Mouse (Mus musculus) heart, adult 2 months (tissue): Measurements from ENCODE around the gene Ppp1r13l. TPM values are rescaled to one million over a fixed set of nuclear protein-coding genes. Genes with fewer than 3 reads are reported as not detected.
A peak's percentile ranks its signal among the peaks of the same experiment; 100 is the strongest.

Source experiments
- DNase-seq, 2 experiments: peaks; one replicate each; pipeline ENCODE4 v3.0.0; 2021
- H3K27ac ChIP-seq: fragments of 200-600 bp; 2 replicates; pipeline ENCODE4 v1.8.1; 2022
- H3K27me3 ChIP-seq: fragments of 200-500 bp; 2 replicates; pipeline ENCODE4 v1.6.1; 2012; ENCODE audit warnings: mild to moderate bottlenecking, low read length, inconsistent platforms, mixed read lengths; ENCODE audit not compliant: control insufficient read depth, insufficient read depth
- H3K36me3 ChIP-seq: fragments of 200-500 bp; 2 replicates; pipeline ENCODE4 v1.6.1; 2012; ENCODE audit warnings: low read length, inconsistent platforms; ENCODE audit not compliant: control insufficient read depth, insufficient read depth
- H3K4me1 ChIP-seq: fragments of 200-500 bp; 2 replicates; pipeline ENCODE4 v1.6.1; 2011; ENCODE audit warnings: low read length; ENCODE audit not compliant: control insufficient read depth, insufficient read depth
- H3K4me3 ChIP-seq: fragments of 200-600 bp; 2 replicates; pipeline ENCODE4 v1.8.1; 2022
- H3K79me2 ChIP-seq: fragments of 200-500 bp; replicated peaks from 2 replicates; pipeline ENCODE4 v1.6.1; 2012; ENCODE audit warnings: mild to moderate bottlenecking, inconsistent platforms, low read length, moderate library complexity, mixed read lengths; ENCODE audit not compliant: control insufficient read depth, insufficient read depth
- H3K9ac ChIP-seq: fragments of 200-500 bp; 2 replicates; pipeline ENCODE4 v1.6.1; 2012; ENCODE audit warnings: low read depth, mild to moderate bottlenecking, control low read depth, inconsistent platforms, low read length, mixed read lengths
- CTCF ChIP-seq: fragments of 200-600 bp; IDR thresholded peaks from 2 replicates; pipeline ENCODE4 v1.8.1; 2022; ENCODE audit warnings: antibody characterized with exemption, mild to moderate bottlenecking, moderate library complexity
- EP300 ChIP-seq: fragments of 200-500 bp; IDR thresholded peaks from 2 replicates; pipeline ENCODE4 v1.6.1; 2011; ENCODE audit warnings: low read depth, low read length, control low read depth; ENCODE audit not compliant: insufficient read depth
- POLR2A ChIP-seq: fragments of 200-500 bp; IDR thresholded peaks from 2 replicates; pipeline ENCODE4 v1.6.1; 2011; ENCODE audit warnings: mild to moderate bottlenecking, low read depth, low read length, control low read depth; ENCODE audit not compliant: insufficient read depth
- WGBS: fragments of 180-500 bp; shearing (Covaris S2); methylation state at CpG from one replicate; pipeline ENCODE4 v1.1.7; 2018; 5-methylcytosine and 5-hydroxymethylcytosine counted together
- intact Hi-C: fragments of 180-260 bp; cut with DNase I; formaldehyde crosslinking; loops from one replicate; pipeline ENCODE4 v1.15.1; 2025
- polyA plus RNA-seq: library from polyadenylated mRNA; depleted of rRNA; stranded (reverse); fragments of >200 nt; gene quantifications from 2 replicates; pipeline ENCODE4 v1.2.3, GENCODE M21; 2012
- total RNA-seq, 2 experiments: library from RNA; stranded (reverse); gene quantifications; 2 replicates each; pipeline ENCODE4 v1.2.3; 2021

The Ppp1r13l gene
- total and polyA plus RNA-seq, 3 experiments = 30.1 to 45.1 (median 43.9) TPM

DNA sequence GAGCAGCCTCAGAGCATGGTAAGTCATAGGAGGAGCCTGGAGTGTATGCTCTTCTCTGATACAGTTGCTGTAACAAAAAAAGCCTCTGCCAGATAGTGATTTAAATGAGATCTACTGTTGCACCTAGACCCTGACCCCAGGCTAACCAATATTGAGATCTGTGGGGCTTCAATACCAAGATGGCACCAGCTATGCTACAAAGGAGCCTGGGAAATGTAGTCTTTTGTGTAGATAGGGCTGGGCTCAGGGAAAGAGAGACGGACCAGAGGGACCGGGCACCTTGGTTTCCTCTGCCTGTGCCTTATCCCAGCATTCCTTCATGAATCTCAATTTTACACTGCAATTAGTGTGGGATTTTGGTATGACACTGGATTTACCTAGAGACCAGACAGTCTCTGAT, 13.8 kb downstream of the Ppp1r13l start:
- H3K36me3 ChIP-seq = no peaks in the 10 kb centered on the region
- no peaks in the 10 kb centered on the region for H3K27me3 ChIP-seq
- DNase-seq = no peak
- WGBS = 93% methylated on average over 2 of the region's 2 CpGs
- H3K79me2 ChIP-seq = peaks cover 1% of the 10 kb centered on the region; the same call in 1 of the 2 replicates
- H3K27ac ChIP-seq = no peak overlapping the region
- H3K4me3 ChIP-seq = no peak overlapping the region
- no peak for TF ChIP-seq EP300
- TF ChIP-seq POLR2A = no peak
- no peak for TF ChIP-seq CTCF
- H3K9ac ChIP-seq = no peak overlapping the region
- H3K4me1 ChIP-seq = no peaks in the 10 kb centered on the region
- intact Hi-C loops = no loop called here

DNA sequence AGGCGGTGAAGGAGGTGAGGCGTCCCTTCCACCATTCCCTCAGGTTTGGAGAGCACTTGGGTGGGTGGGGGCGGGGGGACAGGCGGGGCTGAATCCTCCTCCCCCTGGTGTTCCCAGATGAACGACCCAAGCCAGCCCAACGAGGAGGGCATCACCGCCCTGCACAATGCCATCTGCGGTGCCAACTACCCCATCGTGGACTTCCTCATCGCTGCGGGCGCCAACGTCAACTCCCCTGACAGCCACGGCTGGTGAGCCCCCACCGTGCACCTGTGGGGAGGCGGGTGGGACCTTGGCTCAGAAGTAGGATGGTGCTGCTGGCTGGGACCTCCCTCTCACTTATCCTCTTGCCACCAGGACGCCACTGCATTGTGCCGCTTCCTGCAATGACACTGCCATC, 15.8 kb downstream of the Ppp1r13l start:
- no peak for DNase-seq
- WGBS = 81% methylated on average over 18 of the region's 18 CpGs
- Histone ChIP-seq H3K79me2 (no peaks in the 10 kb centered on the region; the same call in 1 of the 2 replicates), H3K27ac (no peak overlapping the region), H3K36me3 (no peaks in the 10 kb centered on the region), H3K4me3 (no peak overlapping the region), H3K27me3 (no peaks in the 10 kb centered on the region), H3K4me1 (no peaks in the 10 kb centered on the region), H3K9ac (no peak overlapping the region)
- TF ChIP-seq CTCF (no peak), EP300 (no peak), POLR2A (no peak)
- intact Hi-C loops = no loop called here

DNA sequence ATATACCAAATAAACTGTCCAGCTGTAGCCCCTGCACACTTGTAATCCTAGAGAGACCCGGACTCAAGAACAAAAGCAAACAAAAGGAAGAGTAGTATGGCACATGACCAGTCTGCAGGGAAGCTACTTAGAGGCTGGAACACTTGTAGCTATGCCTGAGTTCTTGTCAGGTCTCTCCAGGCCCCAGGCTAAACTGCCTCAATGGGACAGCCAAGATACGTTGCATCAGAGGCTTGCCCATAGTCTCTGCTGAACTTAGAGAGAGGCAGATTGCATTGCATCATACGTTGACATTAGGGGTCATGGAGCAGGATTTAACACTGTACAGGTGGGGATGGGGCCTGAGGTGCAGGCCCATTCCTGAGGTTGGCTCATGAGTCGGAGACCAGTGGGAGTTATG, 16.5 kb downstream of the Ppp1r13l start:
- no peak for TF ChIP-seq EP300
- no peak for TF ChIP-seq CTCF
- no peak for TF ChIP-seq POLR2A
- Histone ChIP-seq H3K79me2 (no peaks in the 10 kb centered on the region; the same call in 1 of the 2 replicates), H3K36me3 (no peaks in the 10 kb centered on the region), H3K4me1 (no peaks in the 10 kb centered on the region), H3K4me3 (no peak overlapping the region), H3K27me3 (no peaks in the 10 kb centered on the region), H3K9ac (no peak overlapping the region), H3K27ac (no peak overlapping the region)
- intact Hi-C loops = no loop called here
- 88% methylated on average over 4 of the region's 4 CpGs for WGBS
- no peak for DNase-seq

DNA sequence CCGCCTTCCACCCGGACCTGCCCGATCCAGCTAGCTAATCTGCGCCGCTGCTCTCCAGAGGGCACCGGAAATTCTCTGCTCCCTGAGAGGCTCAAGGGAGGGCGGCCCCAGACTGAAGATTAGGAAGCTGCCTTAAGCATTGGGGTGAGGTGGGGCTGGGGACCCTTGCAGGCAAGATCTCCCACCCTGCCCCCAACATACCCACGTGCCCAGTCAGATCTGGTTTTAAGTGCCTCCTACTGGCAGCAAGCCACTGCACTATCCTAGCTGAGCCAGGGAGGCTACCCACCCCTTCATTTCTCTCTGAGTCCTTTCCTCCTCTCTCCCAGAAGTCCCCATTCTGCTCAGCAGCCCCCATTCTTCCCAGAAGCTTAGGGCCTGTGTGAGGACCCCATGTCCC, 18.5 kb downstream of the Ppp1r13l start:
- TF ChIP-seq CTCF (no peak), POLR2A (no peak), EP300 (no peak)
- intact Hi-C loops = no loop called here
- H3K4me3 ChIP-seq = no peak overlapping the region
- H3K79me2 ChIP-seq = no peaks in the 10 kb centered on the region
- DNase-seq = no peak
- no peak overlapping the region for H3K9ac ChIP-seq
- no peak overlapping the region for H3K27ac ChIP-seq
- H3K36me3 ChIP-seq = no peaks in the 10 kb centered on the region
- no peaks in the 10 kb centered on the region; the same call in 1 of the 2 replicates for H3K4me1 ChIP-seq
- no peaks in the 10 kb centered on the region for H3K27me3 ChIP-seq
- 32% methylated on average over 8 of the region's 8 CpGs for WGBS

DNA sequence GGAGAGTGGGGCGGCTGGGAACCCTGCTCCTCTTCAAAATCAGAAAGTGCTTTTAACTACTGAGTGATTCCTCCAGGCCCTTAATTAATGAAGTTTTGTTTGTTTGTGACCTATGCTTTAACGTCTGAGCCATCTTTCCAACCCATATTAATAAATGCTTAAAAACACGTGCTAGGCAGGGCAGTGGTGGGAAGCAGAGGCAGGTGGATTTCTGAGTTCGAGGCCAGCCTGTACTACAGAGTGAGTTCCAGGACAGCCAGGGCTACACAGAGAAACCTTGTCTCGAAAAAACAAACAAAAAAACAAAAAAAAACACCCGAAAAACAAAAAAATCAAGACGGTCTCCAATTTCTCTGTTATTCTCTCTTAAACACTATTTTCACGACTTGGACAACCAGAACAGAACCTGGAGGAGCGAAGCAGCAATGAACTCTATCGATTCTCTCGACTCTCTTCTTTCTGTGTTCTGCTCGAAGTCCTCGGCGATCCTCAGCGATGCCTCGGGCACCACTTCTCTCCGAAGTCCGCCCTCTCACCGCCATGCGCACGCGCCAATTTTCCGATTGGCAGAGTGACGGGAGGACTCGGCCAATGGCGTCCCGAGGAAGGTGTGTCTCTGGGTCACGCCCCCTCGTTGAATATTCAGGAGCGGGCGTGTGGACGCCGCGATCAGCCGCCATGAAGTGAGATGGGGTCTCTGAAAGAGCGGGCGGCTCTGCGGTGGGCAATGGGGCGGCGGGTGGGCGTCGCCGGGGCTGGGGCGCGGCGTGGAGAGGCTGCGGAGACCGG, 22.0 kb downstream of the Ppp1r13l start, which contains the start of gene Ercc2:
TSS of gene Ercc2 (plus strand) at position 634 of the 789 bp plus-strand sequence.
- intact Hi-C loops = no loop called here

DNA sequence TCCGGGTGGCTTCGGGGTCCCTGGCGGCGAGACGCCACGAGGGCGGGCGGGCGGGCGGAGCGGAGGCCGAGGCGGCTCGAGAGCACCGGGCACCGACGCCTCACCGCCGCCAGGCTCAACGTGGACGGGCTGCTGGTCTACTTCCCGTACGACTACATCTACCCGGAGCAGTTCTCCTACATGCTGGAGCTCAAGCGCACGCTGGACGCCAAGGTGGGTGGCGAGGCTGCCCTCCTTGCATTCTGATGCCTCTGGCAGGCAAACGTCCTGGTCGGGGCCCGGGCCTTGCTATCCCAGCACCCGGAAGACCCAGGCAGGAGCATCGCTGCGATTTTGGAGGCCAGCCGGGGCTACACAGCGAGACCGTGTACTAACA, 22.6 kb downstream of the Ppp1r13l start:
- no peak for DNase-seq
- TF ChIP-seq CTCF (peak; percentile 41), EP300 (no peak), POLR2A (0 out of 2 replicates have a peak, but pooled peaks have one; percentile 8)
- Histone ChIP-seq H3K4me3 (peak overlapping the region; percentile 68), H3K9ac (peak overlapping the region; percentile 77), H3K4me1 (no peaks in the 10 kb centered on the region; the same call in none of the 2 replicates), H3K36me3 (no peaks in the 10 kb centered on the region), H3K27ac (peak overlapping the region; percentile 39), H3K27me3 (no peaks in the 10 kb centered on the region), H3K79me2 (no peaks in the 10 kb centered on the region)
- intact Hi-C loops = no loop called here
- under 1% methylated on average over 37 of the region's 37 CpGs for WGBS

More for the DNA sequence above, 22.0 kb downstream of the Ppp1r13l start, which contains the start of gene Ercc2:
- Histone ChIP-seq H3K4me1 (no peaks in the 10 kb centered on the region; the same call in none of the 2 replicates), H3K4me3 (peak within 1 kb of the TSS; percentile 68), H3K27ac (peak within 1 kb of the TSS; percentile 39), H3K36me3 (no peaks in the 10 kb centered on the region), H3K79me2 (no peaks in the 10 kb centered on the region), H3K9ac (peak within 1 kb of the TSS; percentile 77), H3K27me3 (no peaks in the 10 kb centered on the region)
- DNase-seq = peak; percentile 99
- WGBS = 5% methylated on average over 48 of the region's 48 CpGs
- TF ChIP-seq EP300 (0 out of 2 replicates have a peak, but pooled peaks have one; percentile 72), POLR2A (peak; percentile 44; the same call in 1 of the 2 replicates), CTCF (no peak)
